Mouse (Mus musculus): Measurements from ENCODE around the gene Ankle1.
A peak's percentile ranks its signal among the peaks of the same experiment; 100 is the strongest.
"Not testable (repeated sequence)": the region's sequence is repeated elsewhere in the genome, so short reads cannot be mapped to it uniquely, and the experiment has no call there.

The Ankle1 gene

GRCm38 (mm10) chr8:71408231-71408630 is 2.4 kb downstream of the Ankle1 start:
- DNase-seq: no peak

DNA sequence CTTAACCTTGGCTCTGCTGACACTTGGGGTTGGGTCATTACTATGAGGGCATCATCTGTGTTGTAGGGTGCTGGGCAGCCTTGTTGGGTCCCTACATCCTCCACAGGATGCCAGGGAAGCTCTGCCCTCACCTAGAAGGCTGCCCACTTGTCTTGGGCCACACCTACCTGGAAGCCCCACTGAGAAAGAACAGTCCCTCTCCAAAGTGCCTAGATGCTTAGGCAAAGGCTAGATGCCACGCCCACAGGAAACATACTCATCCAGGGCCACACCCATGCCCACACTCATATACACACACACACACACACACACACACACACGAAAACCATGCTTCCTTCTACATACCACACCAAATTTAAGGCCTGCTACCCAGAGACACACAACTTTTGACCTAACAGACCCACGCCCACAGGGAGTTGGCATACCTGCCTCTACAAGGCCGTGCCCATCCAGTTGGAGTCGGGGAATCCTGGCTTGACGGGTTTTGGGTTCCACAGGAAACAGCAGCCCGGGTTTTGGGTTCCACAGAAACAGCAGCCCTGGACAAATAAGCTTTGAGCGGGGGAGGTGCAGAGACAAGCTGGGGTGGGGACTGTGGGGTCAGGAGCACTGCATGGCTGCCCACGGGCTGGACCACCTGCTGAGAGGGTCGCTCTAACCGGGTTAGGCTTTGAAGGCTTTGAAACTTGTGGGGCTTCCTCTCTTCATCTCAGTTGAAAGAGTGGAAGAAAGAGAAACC is 5.9 kb downstream of the Ankle1 start:
- DNase-seq: peak; percentile 43

- DNase-seq: no peak
Observed at GRCm38 (mm10) chr8:71422121-71422520, 16.3 kb downstream of the Ankle1 start.

DNA sequence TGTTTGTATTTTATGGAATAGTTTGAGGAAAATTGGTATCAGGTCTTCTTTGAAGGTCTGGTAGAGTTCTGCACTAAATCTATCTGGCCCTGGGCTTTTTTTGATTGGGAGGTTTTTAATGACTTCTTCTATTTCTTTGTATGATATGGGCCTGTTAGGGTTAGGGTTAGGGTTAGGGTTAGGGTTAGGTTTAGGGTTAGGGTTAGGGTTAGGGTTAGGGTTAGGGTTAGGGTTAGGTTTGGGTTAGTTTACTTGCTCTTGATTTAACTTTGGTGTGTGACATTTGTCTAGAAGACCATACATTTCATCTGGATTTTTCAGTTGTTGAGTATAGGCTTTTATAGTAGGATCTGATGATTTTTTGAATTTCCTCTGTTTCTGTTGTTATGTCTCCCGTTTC is 27.1 kb downstream of the Ankle1 start:
- not testable (repeated sequence) for DNase-seq

- DNase-seq: no peak
Observed at GRCm38 (mm10) chr8:71437041-71437440, 31.2 kb downstream of the Ankle1 start.

GRCm38 (mm10) chr8:71441404-71441803 is 35.6 kb downstream of the Ankle1 start:
- peak; percentile 68 for DNase-seq

GRCm38 (mm10) chr8:71445096-71445495 is 39.3 kb downstream of the Ankle1 start:
- no peak for DNase-seq

DNA sequence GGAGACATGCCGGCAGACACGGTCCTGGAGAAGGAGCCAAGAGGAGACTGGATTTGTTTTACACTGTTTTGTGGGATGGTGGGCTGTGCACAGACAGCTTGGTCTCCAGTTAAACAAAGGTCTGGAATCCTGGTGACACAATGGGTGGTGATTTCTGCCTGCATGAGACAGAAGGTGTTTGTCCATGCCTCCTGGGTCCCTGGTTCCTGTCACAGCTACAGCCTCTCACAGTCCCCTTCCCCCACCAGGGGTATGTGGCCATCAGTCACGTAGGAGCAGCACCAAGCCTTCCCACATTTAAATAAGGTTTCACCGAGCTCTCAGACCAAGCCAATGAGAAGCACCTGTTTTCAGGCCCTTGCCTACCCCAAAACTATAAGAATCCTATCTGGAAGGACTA is 45.5 kb downstream of the Ankle1 start:
- DNase-seq: no peak

- DNase-seq: no peak
Observed at GRCm38 (mm10) chr8:71451777-71452176, 46.0 kb downstream of the Ankle1 start.

DNA sequence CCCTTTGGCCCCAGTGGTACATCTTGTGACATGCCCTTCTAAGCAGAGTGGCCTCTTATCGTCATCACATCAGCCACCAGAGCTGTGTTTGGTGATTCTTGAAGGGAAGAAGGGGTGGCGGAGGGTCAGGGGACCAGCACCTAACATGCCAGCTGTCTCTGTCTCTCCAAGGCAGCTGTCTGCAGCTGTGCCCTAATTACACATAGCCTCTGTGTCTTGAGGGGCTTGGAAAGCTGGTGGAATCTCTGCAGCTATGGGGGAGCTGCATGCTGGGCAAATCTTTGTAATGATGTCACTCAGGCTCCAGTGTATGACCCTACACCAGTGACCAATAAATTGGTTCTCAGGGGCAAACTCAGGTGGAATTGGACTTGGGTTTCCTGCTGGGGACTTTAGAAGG is 46.9 kb downstream of the Ankle1 start:
- DNase-seq: no peak

DNA sequence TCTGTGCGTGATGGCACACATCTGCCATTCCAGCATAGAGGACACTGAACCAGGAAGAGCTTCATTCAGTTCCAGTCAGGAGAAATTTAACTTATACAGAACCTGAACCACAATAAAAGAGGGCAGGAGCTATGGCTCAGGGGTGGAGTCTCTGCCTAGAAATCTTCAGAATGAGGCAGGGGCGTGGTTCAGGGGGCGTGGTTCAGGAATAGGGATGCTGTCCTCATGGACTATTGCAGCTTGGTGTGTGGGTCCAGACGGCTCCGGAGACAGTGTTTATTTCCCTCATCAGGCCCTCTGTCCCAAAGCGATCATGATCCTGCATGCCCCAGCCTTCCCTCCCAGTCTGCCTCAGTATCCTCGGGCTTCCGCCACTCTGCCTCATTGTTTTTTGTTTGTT is 48.9 kb downstream of the Ankle1 start:
- DNase-seq: no peak

DNA sequence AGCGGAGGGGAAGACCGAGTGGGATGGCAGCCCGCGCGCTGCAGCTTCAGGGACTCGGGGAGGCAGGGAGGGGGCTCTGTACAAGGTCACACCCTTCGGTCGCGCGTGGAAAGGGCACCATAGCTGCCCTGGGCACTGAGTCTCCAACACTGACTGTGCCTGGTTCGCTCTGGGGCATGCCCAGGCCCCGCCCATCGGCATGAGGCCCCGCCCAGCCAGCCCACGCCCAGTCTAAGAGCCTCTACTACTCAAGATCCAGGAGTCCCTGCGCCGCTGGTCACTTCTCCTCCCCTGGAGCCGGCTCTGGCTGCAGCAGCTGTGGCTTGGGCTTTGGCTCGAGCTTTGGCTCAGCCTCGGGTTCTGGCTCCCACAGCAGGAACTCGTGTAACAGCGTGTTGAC is 51.1 kb downstream of the Ankle1 start:
- DNase-seq: no peak

- DNase-seq: no peak
Observed at GRCm38 (mm10) chr8:71457659-71458270, 52.0 kb downstream of the Ankle1 start.
